Mouse (Mus musculus) retina, embryonic 14.5 days (tissue): ENCODE results near the gene Rnf183.

Experiments used
- DNase-seq: peaks from one replicate; pipeline ENCODE4 v3.0.0-alpha.2; 2015; ENCODE audit warnings: low spot score

Rnf183 gene

DNA sequence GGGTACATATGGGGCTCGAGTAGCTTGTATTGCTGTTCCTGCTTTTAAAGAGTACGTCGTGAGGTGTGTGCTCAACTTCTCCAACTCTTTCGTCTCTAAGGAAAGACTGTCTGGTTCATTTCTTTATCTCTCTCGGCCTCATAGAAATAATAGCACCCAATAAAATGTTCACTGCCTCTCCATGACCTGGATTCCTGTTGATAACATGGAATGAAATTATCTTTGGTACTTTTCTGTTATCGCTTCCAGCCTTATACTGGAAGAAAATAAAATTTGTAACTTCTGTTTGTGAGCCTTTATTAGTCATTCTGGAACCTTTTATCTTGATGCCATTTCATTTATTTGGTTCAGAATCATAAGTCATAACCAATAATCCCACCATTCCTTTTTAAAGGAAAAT lies 51.8 kb downstream of the Rnf183 start:
- no peak for DNase-seq

DNA sequence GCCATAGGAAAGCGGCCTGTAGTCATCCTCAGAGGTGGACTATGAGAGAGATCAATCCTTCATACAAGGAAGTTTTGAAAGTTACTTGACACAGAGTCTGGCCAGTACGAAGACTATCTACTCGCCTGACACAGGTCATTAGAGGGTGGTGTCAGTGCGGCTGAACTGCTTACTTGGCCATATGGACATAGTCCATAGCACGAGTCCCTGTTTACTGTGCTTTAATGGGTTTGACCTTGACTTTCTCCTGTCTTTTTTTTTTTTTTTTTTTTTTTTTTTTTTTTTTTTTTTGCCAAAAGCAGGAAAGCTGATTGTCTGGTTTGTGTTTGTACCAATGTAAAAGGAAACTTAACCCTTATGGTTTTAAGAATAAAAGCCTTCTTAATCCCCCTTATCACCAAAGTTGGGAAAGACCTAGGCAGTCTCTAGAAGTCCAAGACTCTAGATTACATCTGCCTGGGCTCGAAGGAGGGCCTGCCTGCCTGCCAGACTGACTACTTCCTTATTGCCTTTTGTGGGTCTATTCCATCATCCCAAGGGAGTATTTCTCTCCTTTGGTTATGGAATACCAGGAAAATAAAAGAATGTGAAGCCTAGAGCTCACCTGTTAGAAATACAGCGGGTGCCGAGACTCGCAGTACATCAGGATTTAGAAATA lies 55.2 kb downstream of the Rnf183 start:
- no peak for DNase-seq
